Mouse (Mus musculus) spleen, adult 2 months (tissue): ENCODE data around the gene Arhgap9. TPM values are rescaled to one million over a fixed set of nuclear protein-coding genes. Genes with fewer than 3 reads are reported as not detected.

ENCODE experiments used
- DNase-seq, 2 experiments: peaks; one replicate each; pipeline versions ENCODE4 v3.0.0 to v3.0.0-alpha.2; 2012 to 2021; ENCODE audit warnings: low spot score in 2 of 2, low read depth in 1 of 2
- H3K27ac ChIP-seq: fragments of 200-500 bp; 2 replicates; pipeline ENCODE4 v1.5.1; 2012; ENCODE audit warnings: low read length, inconsistent platforms; ENCODE audit not compliant: insufficient read depth
- H3K27me3 ChIP-seq: fragments of 200-500 bp; 2 replicates; pipeline ENCODE4 v1.6.1; 2012; ENCODE audit warnings: mild to moderate bottlenecking, moderate library complexity, low read length, inconsistent platforms; ENCODE audit not compliant: control insufficient read depth, insufficient read depth
- H3K36me3 ChIP-seq: fragments of 200-500 bp; 2 replicates; pipeline ENCODE4 v1.6.1; 2012; ENCODE audit warnings: mild to moderate bottlenecking, low read length, inconsistent platforms; ENCODE audit not compliant: control insufficient read depth, insufficient read depth
- H3K4me1 ChIP-seq: fragments of 200-500 bp; 2 replicates; pipeline ENCODE4 v1.6.1; 2011; ENCODE audit warnings: inconsistent platforms; ENCODE audit not compliant: control insufficient read depth, insufficient read depth, insufficient read length
- H3K4me3 ChIP-seq: fragments of 200-500 bp; 2 replicates; pipeline ENCODE4 v1.5.1; 2011; ENCODE audit warnings: mild to moderate bottlenecking, inconsistent platforms; ENCODE audit not compliant: insufficient read depth, insufficient read length; ENCODE audit errors: extremely low read depth
- CTCF ChIP-seq: fragments of 200-500 bp; IDR thresholded peaks from 2 replicates; pipeline ENCODE4 v1.5.1; 2011; ENCODE audit warnings: mild to moderate bottlenecking, inconsistent platforms; ENCODE audit not compliant: insufficient read depth, insufficient read length, insufficient replicate concordance; ENCODE audit errors: extremely low read depth
- POLR2A ChIP-seq: fragments of 200-500 bp; IDR thresholded peaks from 2 replicates; pipeline ENCODE4 v1.6.1; 2011; ENCODE audit warnings: low read depth, low read length, inconsistent platforms
- WGBS: fragments of 180-500 bp; shearing (Covaris S2); methylation state at CpG from one replicate; pipeline ENCODE4 v1.1.7; 2018; 5-methylcytosine and 5-hydroxymethylcytosine counted together
- polyA plus RNA-seq: library from polyadenylated mRNA; depleted of rRNA; stranded (reverse); fragments of >200 nt; gene quantifications from 2 replicates; pipeline ENCODE4 v1.2.3, GENCODE M21; 2012; rRNA removed

Gene Arhgap9
- 72.7 and 87.2 TPM in 2 replicates for polyA plus RNA-seq

- DNase-seq: peak; percentile 28 to 50
- TF ChIP-seq CTCF: no peak
- no peak; the same call in 1 of the 2 replicates for TF ChIP-seq POLR2A
- 24% methylated on average over 3 of the region's 3 CpGs for WGBS
- Histone ChIP-seq H3K4me3 (peak within 1 kb of the TSS; percentile 60), H3K36me3 (peaks cover 7% of the 10 kb centered on the region), H3K4me1 (peaks cover 40% of the 10 kb centered on the region), H3K27ac (peak within 1 kb of the TSS; percentile 84), H3K27me3 (no peaks in the 10 kb centered on the region)
Measured at GRCm38 (mm10) chr10:127321621-127322020, at the start of gene Arhgap9. Gene Arhgap9, plus strand, starts transcription at chr10:127321964.

- H3K27ac ChIP-seq: no peak overlapping the region
- no peak overlapping the region for H3K4me3 ChIP-seq
- H3K4me1 ChIP-seq: no peaks in the 10 kb centered on the region
- DNase-seq: no peak
- no peaks in the 10 kb centered on the region for H3K27me3 ChIP-seq
- TF ChIP-seq CTCF (no peak), POLR2A (no peak)
- 89% methylated on average over 5 of the region's 5 CpGs for WGBS
- peaks cover 21% of the 10 kb centered on the region for H3K36me3 ChIP-seq
Measured at GRCm38 (mm10) chr10:127272371-127272770, 49.4 kb upstream of the Arhgap9 start.

GRCm38 (mm10) chr10:127274261-127275022 is 47.3 kb upstream of the Arhgap9 start:
- Histone ChIP-seq H3K4me1 (no peaks in the 10 kb centered on the region), H3K4me3 (no peak overlapping the region), H3K27ac (no peak overlapping the region), H3K36me3 (peaks cover 26% of the 10 kb centered on the region), H3K27me3 (no peaks in the 10 kb centered on the region)
- TF ChIP-seq POLR2A (no peak), CTCF (no peak)
- WGBS: 97% methylated on average over 11 of the region's 11 CpGs
- DNase-seq: no peak

GRCm38 (mm10) chr10:127279730-127280129 is 42.0 kb upstream of the Arhgap9 start:
- DNase-seq: no peak
- TF ChIP-seq POLR2A: no peak
- no peak for TF ChIP-seq CTCF
- no peaks in the 10 kb centered on the region for H3K27me3 ChIP-seq
- no peak overlapping the region for H3K4me3 ChIP-seq
- peaks cover 54% of the 10 kb centered on the region for H3K36me3 ChIP-seq
- WGBS: 90% methylated on average over 2 of the region's 2 CpGs
- H3K4me1 ChIP-seq: no peaks in the 10 kb centered on the region
- H3K27ac ChIP-seq: no peak overlapping the region

GRCm38 (mm10) chr10:127281316-127281715 is 40.4 kb upstream of the Arhgap9 start:
- H3K27me3 ChIP-seq: no peaks in the 10 kb centered on the region
- WGBS: 92% methylated on average over 8 of the region's 8 CpGs
- H3K4me3 ChIP-seq: no peak overlapping the region
- no peaks in the 10 kb centered on the region for H3K4me1 ChIP-seq
- peaks cover 57% of the 10 kb centered on the region for H3K36me3 ChIP-seq
- no peak overlapping the region for H3K27ac ChIP-seq
- TF ChIP-seq POLR2A (no peak), CTCF (no peak)
- no peak for DNase-seq

GRCm38 (mm10) chr10:127282620-127283215 is 39.0 kb upstream of the Arhgap9 start:
- no peak for DNase-seq
- H3K4me3 ChIP-seq: no peak overlapping the region
- peaks cover 5% of the 10 kb centered on the region; the same call in 1 of the 2 replicates for H3K4me1 ChIP-seq
- 90% methylated on average over 13 of the region's 13 CpGs for WGBS
- peaks cover 55% of the 10 kb centered on the region for H3K36me3 ChIP-seq
- H3K27ac ChIP-seq: no peak overlapping the region
- no peaks in the 10 kb centered on the region for H3K27me3 ChIP-seq
- TF ChIP-seq POLR2A: no peak
- TF ChIP-seq CTCF: no peak

- no peak for DNase-seq
- H3K27ac ChIP-seq: no peak overlapping the region
- peaks cover 50% of the 10 kb centered on the region for H3K36me3 ChIP-seq
- H3K4me1 ChIP-seq: peaks cover 7% of the 10 kb centered on the region; the same call in 1 of the 2 replicates
- H3K4me3 ChIP-seq: no peak overlapping the region
- no peak for TF ChIP-seq POLR2A
- TF ChIP-seq CTCF: no peak
- 96% methylated on average over 7 of the region's 7 CpGs for WGBS
- H3K27me3 ChIP-seq: no peaks in the 10 kb centered on the region
Measured at GRCm38 (mm10) chr10:127284105-127284622, 37.6 kb upstream of the Arhgap9 start.
